Mouse (Mus musculus): ENCODE data around the gene AY358078.
A peak's percentile ranks its signal among the peaks of the same experiment; 100 is the strongest.
"Not testable (repeated sequence)": the region's sequence is repeated elsewhere in the genome, so short reads cannot be mapped to it uniquely, and the experiment has no call there.

The AY358078 gene

DNA sequence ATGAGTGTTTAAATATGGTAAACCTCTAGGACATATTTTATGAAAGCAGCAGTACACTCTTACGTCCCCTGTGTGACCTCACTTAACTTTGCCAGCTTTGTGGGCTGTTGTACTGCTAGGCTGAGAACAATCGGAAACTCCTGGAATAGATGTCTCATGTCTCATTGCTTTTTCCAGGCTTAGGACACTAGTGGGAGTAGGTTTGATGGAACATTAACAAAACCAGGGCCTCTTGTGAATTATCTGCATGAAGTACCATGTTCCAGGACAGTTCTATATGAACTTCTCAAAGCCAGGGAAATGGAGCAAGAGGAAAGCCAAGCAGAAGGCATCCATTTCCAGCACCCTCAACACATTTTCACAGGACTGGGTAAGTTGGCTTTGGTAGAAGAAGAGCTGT is at the start of gene AY358078:
AY358078 (plus strand) TSS at position 301 of the 400 bp plus-strand sequence.
- no peak for DNase-seq (ENCODE audit: low spot score)

DNA sequence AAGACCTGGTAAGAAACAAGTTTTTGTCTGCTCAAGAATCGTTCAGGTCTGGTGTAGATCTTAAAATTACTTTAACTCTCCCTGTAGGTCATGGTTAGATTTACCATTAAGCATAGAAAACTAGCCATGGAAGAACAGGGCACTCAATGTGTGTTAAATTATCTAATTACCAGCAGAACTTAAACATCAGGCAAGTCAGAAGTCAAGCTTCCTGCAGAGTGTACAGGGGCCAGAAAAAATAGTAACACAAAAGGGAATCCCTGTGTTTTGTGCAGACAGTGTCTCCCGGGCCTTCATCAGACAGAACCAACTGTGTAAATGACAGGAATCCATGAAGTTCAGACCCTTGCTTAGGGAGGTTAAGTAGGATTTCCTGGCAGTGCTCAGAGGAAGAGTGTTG is 43.9 kb upstream of the AY358078 start:
- no peak for DNase-seq (ENCODE audit: low spot score)

DNA sequence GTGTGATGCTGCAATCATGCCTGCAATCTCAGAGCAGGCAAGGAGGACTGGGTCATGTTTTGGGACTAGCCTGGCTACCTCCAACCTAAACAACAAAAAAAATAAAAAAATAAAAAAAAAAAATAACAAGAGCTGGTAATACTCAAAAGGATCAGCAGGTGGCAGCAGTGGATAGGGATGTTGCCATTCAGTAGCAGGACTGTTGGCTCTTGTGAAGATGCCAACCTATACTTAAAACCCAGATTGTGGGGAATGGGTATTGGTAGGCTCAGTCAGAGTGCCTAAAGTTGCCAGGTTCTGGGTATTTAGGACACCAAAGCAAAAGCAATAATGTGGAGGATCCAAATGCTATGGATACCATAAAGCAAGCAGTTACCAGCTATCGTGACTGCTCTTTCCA is 28.5 kb upstream of the AY358078 start:
- not testable (repeated sequence) for DNase-seq (ENCODE audit: low spot score)

DNA sequence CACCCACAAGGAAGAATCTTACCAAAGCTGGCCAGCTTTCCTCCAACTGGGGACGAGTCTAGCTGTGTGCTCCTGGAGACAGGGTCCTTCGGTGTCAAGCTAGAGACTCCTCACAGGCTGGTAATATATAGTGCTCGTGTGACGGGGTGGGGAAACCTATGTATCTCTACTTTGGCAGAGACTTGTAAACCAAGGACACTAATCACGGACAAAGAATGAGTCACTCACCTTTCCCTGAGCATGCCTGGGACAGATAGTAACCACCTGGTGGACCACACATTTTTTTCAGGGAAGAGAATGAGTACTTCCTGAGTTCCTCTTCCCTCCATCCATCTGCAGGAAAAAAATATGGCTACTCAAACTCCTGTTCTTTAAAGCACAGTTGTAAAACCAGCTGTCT is 26.4 kb upstream of the AY358078 start, which contains the start of gene Ang4:
Ang4 (minus strand) TSS at position 101 of the 400 bp plus-strand sequence.
- DNase-seq (ENCODE audit: low spot score) = no peak

DNA sequence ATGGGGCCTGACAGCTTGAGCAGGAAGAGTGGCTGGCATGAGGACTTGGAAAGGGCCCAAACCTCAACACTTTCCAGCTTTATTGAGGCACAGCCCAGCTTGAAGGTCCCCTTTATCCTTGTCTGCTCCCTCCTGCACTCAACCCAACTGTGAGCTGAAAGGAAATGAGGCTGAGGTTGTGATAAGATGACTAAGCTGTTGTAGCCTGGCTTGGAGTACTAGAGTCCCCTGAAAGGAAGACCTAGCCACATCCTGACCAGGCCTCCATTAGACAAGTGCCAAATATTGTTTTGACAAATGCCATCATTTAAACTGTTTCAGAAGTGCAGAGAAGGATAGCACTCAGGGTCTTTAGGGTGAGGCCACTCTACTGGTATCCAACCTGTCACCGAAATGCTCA is 22.1 kb upstream of the AY358078 start:
- no peak for DNase-seq (ENCODE audit: low spot score)

DNA sequence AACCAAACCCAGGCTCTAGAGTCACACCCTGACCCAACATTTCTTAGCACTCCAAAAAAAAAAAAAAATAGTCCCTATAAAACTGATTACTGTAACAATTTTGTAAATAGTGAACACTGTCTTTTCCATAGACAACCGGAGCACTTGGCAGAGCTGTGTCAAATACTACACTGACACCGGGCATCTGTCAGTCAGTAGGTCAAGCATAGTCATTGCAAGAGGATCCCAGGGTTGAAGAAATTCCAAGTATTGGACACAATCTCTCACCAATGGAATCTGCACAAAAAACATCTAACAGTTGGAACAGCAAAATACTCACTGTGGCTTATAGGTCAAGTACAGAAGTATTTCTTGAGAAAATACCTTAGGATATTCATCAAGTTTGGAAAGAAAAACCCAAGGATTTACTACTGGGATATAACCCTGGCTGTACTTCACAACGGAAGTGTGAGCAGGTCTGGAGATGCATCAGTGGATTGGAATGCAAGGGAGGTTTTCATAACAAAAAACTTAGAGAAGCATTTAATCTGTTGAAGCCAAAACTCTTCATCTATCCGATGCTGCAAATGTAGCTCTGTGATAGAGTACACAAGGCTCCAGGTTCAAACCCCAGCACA is 20.9 kb upstream of the AY358078 start:
- DNase-seq (ENCODE audit: low spot score) = no peak

DNA sequence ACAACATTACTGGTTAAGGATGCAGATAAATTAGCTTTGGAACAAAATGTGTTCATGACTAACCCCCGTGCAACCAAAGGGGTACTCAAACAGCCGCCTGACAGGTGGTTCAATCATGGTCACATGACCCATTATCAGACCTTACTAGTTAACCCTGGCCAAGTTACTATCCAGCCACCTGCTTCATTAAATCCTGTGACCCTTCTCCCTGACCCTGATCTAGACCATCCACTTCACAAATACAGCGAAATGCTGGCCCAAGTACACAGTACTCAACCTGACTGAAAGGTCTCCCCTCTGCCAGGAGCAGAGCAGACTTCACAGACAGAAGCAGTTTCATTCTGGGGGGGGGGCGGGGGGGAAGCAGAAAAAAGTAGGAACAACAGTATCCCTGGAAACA is 13.5 kb upstream of the AY358078 start:
- no peak for DNase-seq (ENCODE audit: low spot score)

DNA sequence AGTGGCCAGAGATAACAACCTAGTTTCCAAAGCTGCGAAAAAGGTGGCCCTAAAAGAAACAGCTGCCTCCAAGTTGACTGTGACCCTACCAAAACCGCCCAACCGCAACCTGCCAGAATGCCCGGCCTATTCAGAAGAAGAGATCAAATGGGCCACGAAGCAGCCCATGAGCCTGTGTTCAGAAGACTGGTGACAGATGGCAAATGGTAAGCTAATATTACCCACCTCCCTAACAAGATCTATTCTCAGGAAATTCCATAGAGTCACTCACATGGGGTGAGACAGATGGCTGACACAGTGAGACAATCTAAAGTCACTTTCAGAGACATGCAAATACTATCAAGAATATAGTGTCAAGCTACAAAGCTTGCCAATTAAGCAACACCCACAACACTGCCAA is 12.8 kb upstream of the AY358078 start:
- no peak for DNase-seq (ENCODE audit: low spot score)

DNA sequence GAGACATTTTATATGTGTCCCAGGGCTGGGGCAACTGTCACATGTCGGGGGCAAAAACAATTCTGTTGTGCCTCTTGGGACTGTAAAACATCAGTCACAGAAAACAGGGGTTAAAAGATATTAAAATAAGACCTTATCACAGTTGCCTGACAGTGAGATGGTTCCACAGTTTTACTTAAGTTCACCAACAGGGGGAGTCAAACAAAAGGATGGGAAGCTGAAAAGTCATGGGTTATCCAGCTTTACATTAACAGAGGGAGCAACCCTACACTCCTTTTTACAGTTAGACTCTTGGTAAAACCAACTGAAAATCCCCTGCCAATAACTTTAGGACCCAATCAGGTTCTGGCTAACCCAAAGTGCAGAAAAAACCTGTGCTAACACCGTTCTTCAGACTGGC is 10.7 kb upstream of the AY358078 start:
- no peak for DNase-seq (ENCODE audit: low spot score)

DNA sequence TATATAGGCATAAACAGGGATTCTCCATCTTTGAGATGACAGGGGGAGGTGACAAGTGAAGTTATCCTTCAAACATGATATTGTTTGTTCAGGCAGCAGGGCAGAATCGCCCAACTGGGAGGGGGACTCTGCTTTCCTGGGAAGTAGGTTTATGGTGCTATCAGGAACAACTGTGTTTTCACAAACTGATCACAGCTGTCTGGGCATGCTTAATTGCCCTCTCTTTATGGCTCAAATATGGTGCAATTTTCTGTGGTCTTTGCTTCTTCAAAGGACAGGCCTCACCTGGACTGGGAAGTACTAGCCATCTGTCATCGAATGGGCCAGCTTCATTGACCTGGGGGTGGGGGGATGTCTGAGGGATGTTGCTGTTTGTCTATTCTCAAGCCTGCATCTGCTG is 5.7 kb upstream of the AY358078 start:
- no peak for DNase-seq (ENCODE audit: low spot score)

DNA sequence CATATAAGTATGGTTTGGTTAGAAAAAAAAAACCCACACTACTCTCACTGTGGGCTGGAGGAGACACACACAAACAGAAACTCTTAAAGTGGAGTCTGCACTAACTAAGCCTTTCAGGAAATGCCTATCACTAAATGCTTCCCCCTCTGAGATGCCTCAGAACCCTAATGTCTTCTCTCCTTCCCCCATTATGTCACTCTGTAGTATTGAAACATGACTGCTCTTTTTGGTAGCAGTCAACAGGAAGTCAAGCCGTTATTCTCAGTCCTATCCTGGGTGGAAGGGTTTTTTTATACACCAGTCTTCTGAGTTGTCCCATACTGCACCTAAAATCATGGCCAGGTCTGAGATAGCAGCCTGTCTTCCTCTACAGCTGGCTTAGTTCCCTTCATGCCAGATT is 26.8 kb downstream of the AY358078 start:
- DNase-seq (ENCODE audit: low spot score) = no peak

DNA sequence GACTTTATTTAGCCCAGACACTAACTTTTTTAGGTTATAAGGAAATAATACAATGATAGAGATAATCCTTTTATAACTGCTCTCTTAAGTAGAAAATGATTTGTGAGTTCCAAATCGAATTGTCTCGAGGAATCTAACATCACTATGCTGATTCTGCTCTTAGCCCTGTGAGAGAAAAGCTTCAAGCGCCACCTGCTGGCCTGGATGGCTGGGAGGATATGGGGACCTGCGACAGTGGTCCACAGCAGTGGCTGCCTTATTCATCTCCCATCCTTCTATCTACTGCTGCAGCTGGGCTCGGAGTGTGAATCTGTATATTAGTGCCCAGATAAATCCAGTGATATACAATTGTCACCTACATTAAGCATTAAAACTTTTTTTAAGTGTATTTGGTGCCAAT is 28.0 kb downstream of the AY358078 start:
- DNase-seq (ENCODE audit: low spot score) = not testable (repeated sequence)

DNA sequence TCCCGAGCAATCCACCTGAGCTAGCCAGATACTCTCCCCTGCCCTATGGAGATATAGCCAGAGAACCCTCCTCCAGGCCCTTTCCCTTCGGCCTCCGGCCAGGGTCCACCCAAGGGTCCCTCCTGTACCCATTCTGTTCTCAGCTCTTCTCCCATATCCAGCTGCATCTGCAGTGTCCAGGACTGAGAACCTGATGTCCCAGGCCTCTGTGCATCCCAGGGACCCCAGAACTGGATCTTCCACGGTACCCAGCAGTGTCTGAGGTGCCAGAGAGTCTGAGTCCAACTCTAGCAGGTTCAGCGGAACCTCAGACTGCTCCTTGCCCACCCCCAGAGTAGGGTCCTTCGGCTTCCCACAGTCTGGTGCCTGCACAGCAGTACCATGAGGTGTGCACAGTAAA is 29.3 kb downstream of the AY358078 start:
- no peak for DNase-seq (ENCODE audit: low spot score)

DNA sequence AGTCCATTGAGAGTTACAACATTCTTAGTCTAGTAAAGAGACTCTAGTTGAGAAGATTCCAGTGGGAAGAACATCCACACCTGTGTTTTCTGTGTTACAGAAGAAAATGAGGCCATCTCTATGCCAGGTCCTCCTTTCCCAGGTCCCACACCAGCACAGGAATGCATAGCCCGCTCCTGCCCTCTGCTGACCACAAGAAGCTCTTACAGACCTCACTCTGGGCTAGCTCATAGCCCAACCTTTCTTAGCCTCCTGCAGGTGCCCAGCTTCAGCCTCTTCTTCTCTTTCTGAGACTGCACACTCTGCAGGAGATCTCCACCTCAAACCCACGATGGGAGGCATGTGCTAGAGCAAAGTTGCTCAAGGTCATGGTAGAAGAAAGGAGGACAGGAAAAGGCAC is 38.6 kb downstream of the AY358078 start:
- DNase-seq (ENCODE audit: low spot score) = peak; percentile 2

DNA sequence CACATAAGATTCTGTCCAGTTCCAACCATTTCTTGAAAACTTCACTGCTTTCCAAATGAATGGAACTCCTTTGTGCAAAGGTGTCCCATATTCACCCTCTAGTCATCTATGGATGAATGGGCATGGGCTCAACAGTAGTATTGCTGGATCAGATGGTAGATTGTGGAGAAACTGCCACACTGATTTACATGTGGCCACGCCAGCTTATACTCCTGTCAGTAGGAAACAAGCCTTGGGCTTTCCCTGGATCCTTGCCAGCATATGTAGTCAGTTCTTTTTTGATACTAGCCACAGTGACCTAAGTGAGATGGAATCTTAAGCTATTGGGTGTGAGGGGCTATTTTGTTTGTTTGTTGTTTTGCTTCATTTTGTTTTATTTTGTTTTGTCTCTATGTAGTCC is 42.4 kb downstream of the AY358078 start:
- no peak for DNase-seq (ENCODE audit: low spot score)

DNA sequence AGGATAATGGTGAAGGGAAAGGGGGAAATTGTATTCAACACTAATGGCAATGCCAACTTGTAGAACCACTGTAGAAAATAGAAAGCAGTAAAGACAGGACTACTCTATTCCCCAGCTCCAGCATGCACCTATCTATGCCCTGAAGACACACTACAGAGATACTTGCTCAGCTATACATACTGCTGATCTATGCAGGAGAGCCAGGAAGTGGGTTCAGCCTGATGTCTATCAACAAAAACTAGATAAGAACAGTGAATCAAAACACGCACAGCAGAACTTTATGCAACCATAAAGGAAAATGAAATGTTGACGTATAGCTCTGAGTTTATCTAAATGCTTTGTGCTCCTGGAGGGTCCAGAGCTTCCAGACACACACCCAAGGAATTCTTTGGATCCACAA is 42.9 kb downstream of the AY358078 start:
- no peak for DNase-seq (ENCODE audit: low spot score)

DNA sequence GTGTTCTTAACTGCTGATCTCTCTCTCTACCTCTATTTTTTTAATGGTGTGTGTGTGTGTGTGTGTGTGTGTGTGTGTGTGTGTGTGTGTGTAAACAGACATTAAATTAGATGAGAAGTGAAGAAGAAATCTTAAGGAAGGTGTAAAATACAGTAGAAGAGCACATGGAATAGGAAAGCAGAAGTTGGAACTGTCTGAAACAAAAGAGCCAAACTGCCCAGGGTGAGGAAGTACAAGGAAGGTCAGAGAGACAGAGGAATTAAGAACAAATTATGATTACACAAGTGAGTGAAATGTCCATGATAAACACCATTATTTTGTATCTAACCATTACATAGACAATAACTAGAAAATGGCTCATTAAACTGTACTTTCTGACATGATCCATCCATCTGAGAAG is 44.0 kb downstream of the AY358078 start:
- no peak for DNase-seq (ENCODE audit: low spot score)

DNA sequence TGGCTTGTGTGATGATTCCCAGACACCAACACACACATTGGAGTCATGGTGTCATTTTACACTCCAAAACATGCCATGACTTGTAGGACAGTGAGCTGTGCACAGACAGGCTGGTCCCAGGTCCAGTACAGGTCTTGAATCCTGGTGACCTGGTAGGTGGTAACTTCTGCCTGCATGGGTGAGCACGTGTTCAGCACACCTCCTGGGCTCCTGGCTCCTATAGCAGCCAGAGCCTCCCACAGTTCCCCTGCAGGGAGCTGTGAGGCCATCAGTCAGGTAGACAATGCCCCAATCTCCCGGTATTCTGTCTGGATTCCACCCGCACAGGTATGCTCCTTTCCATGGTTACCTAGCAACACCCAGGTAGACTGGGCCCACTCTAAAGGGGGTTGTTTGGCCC is 46.7 kb downstream of the AY358078 start:
- DNase-seq (ENCODE audit: low spot score) = no peak

DNA sequence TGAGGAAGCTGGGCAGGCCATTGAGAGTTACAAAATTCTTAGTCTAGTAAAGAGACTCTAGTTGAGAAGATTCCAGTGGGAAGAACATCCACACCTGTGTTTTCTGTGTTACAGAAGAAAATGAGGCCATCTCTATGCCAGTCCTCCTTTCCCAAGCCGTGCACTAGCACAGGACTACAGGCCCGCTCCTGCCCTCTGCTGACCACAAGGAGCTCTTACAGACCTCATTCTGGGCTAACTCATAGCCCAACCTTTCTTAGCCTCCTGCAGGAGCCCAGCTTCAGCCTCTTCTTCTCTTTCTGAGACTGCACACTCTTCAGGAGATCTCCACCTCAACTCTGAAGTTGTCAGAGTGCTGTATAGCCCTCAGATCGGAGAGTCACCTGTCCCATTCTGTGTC is 51.2 kb downstream of the AY358078 start:
- not testable (repeated sequence) for DNase-seq (ENCODE audit: low spot score)

DNA sequence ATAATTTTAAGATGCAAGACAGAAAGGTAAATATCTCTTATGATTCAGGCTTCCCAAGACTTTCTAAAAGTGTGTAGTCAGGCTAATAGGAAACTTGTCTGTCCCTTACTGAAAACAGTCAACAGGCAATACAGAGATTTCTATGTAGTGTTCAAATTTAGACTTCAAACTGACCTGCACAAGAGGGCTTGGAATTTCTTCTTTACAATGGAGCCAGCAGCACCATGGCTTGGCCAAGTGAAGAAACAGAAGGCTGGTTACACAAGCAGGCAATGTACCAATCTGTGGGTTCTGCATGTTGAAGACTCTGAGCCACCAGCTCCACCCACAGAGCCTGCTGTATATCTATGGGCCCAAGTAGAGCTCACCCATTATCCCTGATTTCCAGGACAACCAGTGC is 53.6 kb downstream of the AY358078 start, which contains the start of gene Ear6:
Ear6 (plus strand) TSS at position 301 of the 400 bp plus-strand sequence.
- no peak for DNase-seq (ENCODE audit: low spot score)

DNA sequence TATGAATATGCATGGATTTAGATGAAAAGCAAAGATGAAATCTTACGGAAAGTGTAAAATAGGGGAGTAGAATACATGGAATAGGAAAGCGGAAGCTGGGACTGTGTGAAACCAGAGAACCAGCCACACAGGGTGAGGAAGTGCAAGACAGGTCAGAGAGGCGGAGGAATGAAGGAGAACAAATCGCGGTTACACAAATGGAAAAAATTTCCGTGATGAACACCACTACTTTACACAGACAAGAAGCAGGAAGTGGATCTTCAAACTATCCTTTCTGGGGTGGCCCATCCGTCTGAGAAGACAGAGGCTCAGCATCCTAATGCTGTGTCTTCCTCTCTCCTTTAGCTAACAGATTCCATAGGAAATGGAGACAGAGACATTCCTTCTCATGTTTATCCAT is 55.4 kb downstream of the AY358078 start:
- not testable (repeated sequence) for DNase-seq (ENCODE audit: low spot score)

DNA sequence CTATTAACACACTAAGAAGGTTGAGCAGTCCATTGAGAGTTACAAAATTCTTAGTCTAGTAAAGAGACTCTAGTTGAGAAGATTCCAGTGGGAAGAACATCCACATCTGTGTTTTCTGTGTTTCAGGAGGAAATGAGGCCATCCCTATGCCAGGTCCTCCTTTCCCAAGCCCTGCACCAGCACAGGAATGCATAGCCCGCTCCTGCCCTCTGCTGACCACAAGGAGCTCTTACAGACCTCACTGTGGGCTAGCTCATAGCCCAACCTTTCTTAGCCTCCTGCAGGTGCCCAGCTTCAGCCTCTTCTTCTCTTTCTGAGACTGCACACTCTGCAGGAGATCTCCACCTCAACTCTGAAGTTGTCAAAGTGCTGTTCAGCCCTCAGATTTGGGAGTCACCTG is 63.8 kb downstream of the AY358078 start:
- not testable (repeated sequence) for DNase-seq (ENCODE audit: low spot score)

DNA sequence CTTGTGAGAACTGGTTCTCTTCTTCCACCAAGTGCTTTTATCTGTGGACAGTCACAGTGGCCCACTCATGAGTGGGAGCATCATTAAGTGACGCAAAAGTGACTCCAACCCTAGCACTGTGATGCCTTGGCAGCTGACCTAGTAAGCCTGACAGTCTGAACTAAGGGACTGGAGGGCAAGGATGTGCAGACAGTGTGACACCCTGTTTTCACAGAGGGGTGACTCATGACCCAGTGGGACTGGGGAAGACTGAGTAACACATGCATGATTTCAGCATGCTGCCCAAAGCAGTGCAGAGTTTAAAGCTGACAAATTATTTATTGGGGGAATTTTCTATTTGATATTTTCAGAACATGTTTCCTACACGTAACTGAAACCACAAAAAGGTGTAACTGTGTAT is 70.9 kb downstream of the AY358078 start:
- no peak for DNase-seq (ENCODE audit: low spot score)

DNA sequence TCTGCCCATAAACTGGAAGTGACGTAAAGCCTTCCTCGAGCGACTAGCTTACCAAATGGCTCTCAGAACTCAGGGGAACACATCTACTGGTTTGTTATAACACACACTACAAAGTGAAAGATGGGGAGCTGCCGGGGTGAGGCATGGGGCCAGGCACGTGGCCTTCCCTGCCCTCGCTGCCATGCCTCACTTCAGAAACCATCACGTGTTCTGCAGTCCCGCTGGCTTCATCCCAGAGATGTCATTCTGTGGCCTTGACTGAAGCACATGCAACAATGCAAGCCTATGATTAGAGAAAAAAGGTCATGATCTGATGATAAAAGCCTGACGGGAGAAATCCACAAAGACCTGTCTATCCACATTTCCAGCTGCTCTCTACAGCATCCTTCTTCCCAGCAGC is 71.9 kb downstream of the AY358078 start:
- no peak for DNase-seq (ENCODE audit: low spot score)

Data from left cerebral cortex, adult 11 months (tissue).